18 mouse cellular contexts compared by ENCODE assay signal in the genomic region with DNA sequence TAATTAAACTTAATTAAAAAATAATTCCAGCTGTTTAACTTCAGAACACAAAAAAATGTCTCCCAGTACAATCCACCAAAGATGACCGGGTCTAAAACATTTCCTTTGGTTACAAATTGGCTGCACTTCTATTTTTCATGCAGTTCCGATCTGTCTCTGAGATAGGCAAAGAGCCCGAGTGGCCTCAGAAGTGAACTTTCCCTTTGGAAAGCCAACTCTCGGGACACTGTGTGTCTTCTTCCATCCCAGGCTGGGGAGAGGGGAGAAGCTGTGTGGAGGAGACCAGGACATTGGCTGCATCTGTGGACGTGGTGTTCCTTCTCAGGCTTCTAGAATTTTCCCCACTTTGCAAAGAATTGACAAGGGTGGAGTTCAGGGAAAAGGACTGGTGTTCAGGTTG.
A peak's percentile ranks its signal among the peaks of the same experiment; 100 is the strongest.
DNase-seq lines count a peak whose midpoint lies in the region; ATAC-seq and TF ChIP-seq lines count a peak whose summit lies in the region.
"Had no signal": no experiment of that assay in that cellular context is flagged by ENCODE, and none has a peak within 500 bp of the region (broad histone marks: within the 10 kb centered on the region; RNA-seq: fewer than 3 reads in every experiment).

No protein-coding gene starts in this region.

- no peak overlapping the region for H3K4me3 ChIP-seq in kidney, embryonic 14.5 days (ENCODE audit: low read length)
- H3K4me3 ChIP-seq in kidney, adult 2 months (ENCODE audit: insufficient read depth, low read depth, low read length) = no peak overlapping the region
- H3K4me3 ChIP-seq: embryonic facial prominence, embryonic 12.5 days; forebrain, embryonic 15.5 days; heart, adult 2 months; hindbrain, embryonic 10.5 days had no signal

- TF ChIP-seq CTCF in kidney, adult 2 months (conservative IDR thresholded peaks at IDR 0.05; ENCODE audit: insufficient read depth, insufficient read length, low read depth, low read length) = no peak

- H3K4me2 ChIP-seq in kidney, embryonic 14.5 days (replicated peaks; ENCODE audit: low read depth, low read length) = no peak overlapping the region
- H3K4me2 ChIP-seq: embryonic facial prominence, embryonic 12.5 days; forebrain, embryonic 15.5 days; heart, embryonic 11.5 days had no signal

- H3K27ac ChIP-seq in kidney, embryonic 14.5 days (ENCODE audit: low read depth, low read length) = no peak overlapping the region
- H3K27ac ChIP-seq in kidney, adult 2 months (ENCODE audit: insufficient read depth, low read depth, low read length) = no peak overlapping the region
- H3K27ac ChIP-seq: embryonic facial prominence, embryonic 12.5 days; forebrain, embryonic 15.5 days; heart, adult 2 months; hindbrain, embryonic 10.5 days had no signal

- no peaks in the 10 kb centered on the region for H3K27me3 ChIP-seq in kidney, embryonic 14.5 days (ENCODE audit: control insufficient read depth, insufficient read depth, low read length)
- H3K27me3 ChIP-seq in kidney, adult 2 months (replicated peaks; ENCODE audit: control insufficient read depth, insufficient read depth, low read length) = no peaks in the 10 kb centered on the region
- H3K27me3 ChIP-seq: embryonic facial prominence, embryonic 12.5 days; forebrain, embryonic 15.5 days had no signal

- peak; percentile 19 for DNase-seq in kidney, adult 11 months
- peak; percentile 51 for DNase-seq in kidney, adult 2 months
- peak; percentile 71 for DNase-seq in kidney, postnatal 14 days
- DNase-seq in testis, postnatal 10 days (ENCODE audit: low spot score) = peak; percentile 71
- no peak for DNase-seq in left cerebral cortex, adult 9 months (ENCODE audit: low spot score in 2 of 2)
- DNase-seq in thymus, postnatal 25 days = no peak
- DNase-seq in spleen, postnatal 4 days (ENCODE audit: low spot score in 2 of 2) = no peak
- DNase-seq: adrenal gland, postnatal 10 days; cerebellum, adult 11-12 months; cerebellum, adult 9-10 months; cerebellum, postnatal 25 days; gastrocnemius, postnatal 10 days; heart, adult 2 months had no signal

- no peaks in the 10 kb centered on the region for H3K36me3 ChIP-seq in kidney, embryonic 14.5 days (ENCODE audit: control insufficient read depth, insufficient read depth, low read length)
- no peaks in the 10 kb centered on the region for H3K36me3 ChIP-seq in kidney, adult 2 months (ENCODE audit: control insufficient read depth, insufficient read depth, low read length)
- H3K36me3 ChIP-seq: embryonic facial prominence, embryonic 12.5 days; forebrain, embryonic 15.5 days; hindbrain, embryonic 10.5 days had no signal

- H3K9ac ChIP-seq in kidney, embryonic 14.5 days (ENCODE audit: low read depth, low read length) = no peak overlapping the region
- H3K9ac ChIP-seq: embryonic facial prominence, embryonic 12.5 days; forebrain, embryonic 15.5 days had no signal

- no peaks in the 10 kb centered on the region for H3K9me3 ChIP-seq in kidney, embryonic 14.5 days (ENCODE audit: control insufficient read depth, low read length)
- H3K9me3 ChIP-seq: embryonic facial prominence, embryonic 12.5 days; forebrain, embryonic 15.5 days; hindbrain, embryonic 10.5 days had no signal

- 0 out of 2 replicates have a peak, but pooled peaks cover 4% of the 10 kb centered on the region for H3K4me1 ChIP-seq in kidney, embryonic 14.5 days (ENCODE audit: control insufficient read depth, insufficient read depth, low read length)
- H3K4me1 ChIP-seq in kidney, adult 2 months (ENCODE audit: control insufficient read depth, insufficient read depth, low read length) = no peaks in the 10 kb centered on the region

- no peak for ATAC-seq in kidney, embryonic 14.5 days (ENCODE audit: low FRiP score, low TSS enrichment)
- ATAC-seq: forebrain, embryonic 15.5 days had no signal

- 77% methylated on average over 5 of the region's 5 CpGs for WGBS in kidney, embryonic 14.5 days
- WGBS in kidney, adult 2 months = 71% methylated on average over 5 of the region's 5 CpGs

- TF ChIP-seq POLR2A in kidney, adult 2 months (IDR thresholded peaks at IDR 0.05; ENCODE audit: low read depth, low read length) = no peak

Comparison
In these comparisons a context has a peak if more than half of its experiments do, and no peak if none do; other contexts are left out.
1. DNase-seq: peak in kidney, adult 11 months (single experiment), kidney, adult 2 months (single experiment), kidney, postnatal 14 days (single experiment) and testis, postnatal 10 days (single experiment); none in left cerebral cortex, adult 9 months (0 of 2), thymus, postnatal 25 days (single experiment) and spleen, postnatal 4 days (0 of 2).